Mouse (Mus musculus) myocyte (in vitro differentiated cells): ENCODE results near the gene Btbd16. TPM values are rescaled to one million over a fixed set of nuclear protein-coding genes. Genes with fewer than 3 reads are reported as not detected.

Experiments
- H3K27me3 ChIP-seq: one replicate; pipeline ENCODE4 v1.6.1; 2011; ENCODE audit not compliant: control insufficient read depth, insufficient read depth, insufficient read length
- H3K36me3 ChIP-seq: one replicate; pipeline ENCODE4 v1.6.1; 2011; ENCODE audit not compliant: control insufficient read depth, insufficient read depth
- H3K4me2 ChIP-seq: one replicate; pipeline ENCODE4 v1.6.1; 2011; ENCODE audit warnings: low read depth, control low read depth
- H3K4me3 ChIP-seq: one replicate; pipeline ENCODE4 v1.5.1; 2011; ENCODE audit warnings: mild to moderate bottlenecking, control low read depth, moderate library complexity
- H3K79me2 ChIP-seq: one replicate; pipeline ENCODE4 v1.6.1; 2011; ENCODE audit not compliant: control insufficient read depth, insufficient read depth
- H3ac ChIP-seq: one replicate; pipeline ENCODE4 v1.6.1; 2011; ENCODE audit not compliant: control insufficient read depth, insufficient read length
- CEBPB ChIP-seq: IDR thresholded peaks from 2 replicates; pipeline ENCODE4 v1.6.1; 2011; ENCODE audit warnings: mild to moderate bottlenecking, moderate library complexity; ENCODE audit not compliant: poor library complexity, insufficient read depth, severe bottlenecking
- E2F4 ChIP-seq: IDR thresholded peaks from one replicate; pipeline ENCODE4 v1.6.1; 2011; ENCODE audit warnings: mild to moderate bottlenecking, control low read depth, moderate library complexity; ENCODE audit not compliant: insufficient read depth
- MAX ChIP-seq: IDR thresholded peaks from one replicate; pipeline ENCODE4 v1.6.1; 2011; ENCODE audit warnings: low read depth, mild to moderate bottlenecking, control low read depth
- MYOD1 ChIP-seq, 3 experiments: IDR thresholded peaks; one replicate each; pipeline ENCODE4 v1.6.1; 2011; ENCODE audit warnings: control low read depth in 2 of 3, low read depth in 2 of 3, mild to moderate bottlenecking in 2 of 3, moderate library complexity in 1 of 3; ENCODE audit not compliant: insufficient read length in 2 of 3, control insufficient read depth in 1 of 3
- MYOG ChIP-seq, 3 experiments: IDR thresholded peaks; one replicate each; pipeline ENCODE4 v1.6.1; 2011; ENCODE audit warnings: control low read depth in 2 of 3, low read depth in 2 of 3, mild to moderate bottlenecking in 2 of 3; ENCODE audit not compliant: insufficient read length in 2 of 3, control insufficient read depth in 1 of 3, insufficient read depth in 1 of 3
- POLR2A ChIP-seq: IDR thresholded peaks from one replicate; pipeline ENCODE4 v1.6.1; 2011; ENCODE audit warnings: low read depth, mild to moderate bottlenecking, control low read depth, moderate library complexity; ENCODE audit not compliant: insufficient read length
- POLR2AphosphoS2 ChIP-seq: IDR thresholded peaks from one replicate; pipeline ENCODE4 v1.6.1; 2011; ENCODE audit warnings: low read depth, control low read depth; ENCODE audit not compliant: insufficient read length
- REST ChIP-seq: IDR thresholded peaks from one replicate; pipeline ENCODE4 v1.6.1; 2011; ENCODE audit warnings: mild to moderate bottlenecking, control low read depth, moderate library complexity; ENCODE audit not compliant: insufficient read depth, insufficient read length
- SRF ChIP-seq: IDR thresholded peaks from one replicate; pipeline ENCODE4 v1.6.1; 2011; ENCODE audit warnings: low read depth; ENCODE audit not compliant: control insufficient read depth, insufficient read length
- TCF12 ChIP-seq: IDR thresholded peaks from one replicate; pipeline ENCODE4 v1.6.1; 2011; ENCODE audit warnings: mild to moderate bottlenecking, control low read depth; ENCODE audit not compliant: poor library complexity, insufficient read depth, severe bottlenecking
- TCF3 ChIP-seq: IDR thresholded peaks from one replicate; pipeline ENCODE4 v1.6.1; 2011; ENCODE audit warnings: low read depth, control low read depth; ENCODE audit not compliant: insufficient read length
- USF1 ChIP-seq: IDR thresholded peaks from one replicate; pipeline ENCODE4 v1.6.1; 2011; ENCODE audit warnings: low read depth, mild to moderate bottlenecking, control low read depth, moderate library complexity
- polyA plus RNA-seq: library from polyadenylated mRNA; unstranded; fragments of >200 nt; fragmentation: generic; extraction: Trizol; gene quantifications from one replicate; pipeline ENCODE4 v1.2.1, GENCODE M21; 2012; ENCODE audit warnings: missing spikeins

Gene Btbd16
- polyA plus RNA-seq, 1 experiment: not detected

- Histone ChIP-seq H3K36me3 (no peaks in the 10 kb centered on the region), H3K27me3 (no peaks in the 10 kb centered on the region), H3K79me2 (no peaks in the 10 kb centered on the region), H3K4me3 (no peak overlapping the region), H3K4me2 (no peak overlapping the region), H3ac (no peak overlapping the region)
- TF ChIP-seq TCF3: no peak
- TF ChIP-seq SRF: no peak
- TF ChIP-seq MYOD1 (IDR thresholded peaks at IDR 0.05; ENCODE audit: control insufficient read depth in 1 of 3, insufficient read length in 2 of 3, low read depth in 2 of 3): no peak
- TF ChIP-seq REST: no peak
- no peak for TF ChIP-seq POLR2A
- no peak for TF ChIP-seq E2F4
- TF ChIP-seq USF1: no peak
- no peak for TF ChIP-seq MYOG (IDR thresholded peaks at IDR 0.05; ENCODE audit: control insufficient read depth in 1 of 3, insufficient read depth in 1 of 3, insufficient read length in 2 of 3, low read depth in 2 of 3)
- no peak for TF ChIP-seq MAX
- TF ChIP-seq POLR2AphosphoS2: no peak
- TF ChIP-seq TCF12: no peak
- no peak for TF ChIP-seq CEBPB
Observed at GRCm38 (mm10) chr7:130782501-130783050, 8.7 kb downstream of the Btbd16 start.

- Histone ChIP-seq H3K36me3 (no peaks in the 10 kb centered on the region), H3K4me3 (no peak overlapping the region), H3K27me3 (no peaks in the 10 kb centered on the region), H3K79me2 (no peaks in the 10 kb centered on the region), H3ac (no peak overlapping the region), H3K4me2 (no peak overlapping the region)
- TF ChIP-seq POLR2AphosphoS2 (no peak), MYOG (IDR thresholded peaks at IDR 0.05; ENCODE audit: control insufficient read depth in 1 of 3, insufficient read depth in 1 of 3, insufficient read length in 2 of 3, low read depth in 2 of 3) (no peak), MYOD1 (IDR thresholded peaks at IDR 0.05; ENCODE audit: control insufficient read depth in 1 of 3, insufficient read length in 2 of 3, low read depth in 2 of 3) (no peak), POLR2A (no peak), MAX (no peak), USF1 (no peak)
Observed at GRCm38 (mm10) chr7:130785923-130786575, 12.2 kb downstream of the Btbd16 start.

- no peaks in the 10 kb centered on the region for H3K79me2 ChIP-seq
- no peaks in the 10 kb centered on the region for H3K27me3 ChIP-seq
- no peak overlapping the region for H3K4me2 ChIP-seq
- H3K36me3 ChIP-seq: no peaks in the 10 kb centered on the region
- no peak overlapping the region for H3K4me3 ChIP-seq
- TF ChIP-seq TCF12 (no peak), POLR2A (no peak), SRF (no peak), MYOD1 (IDR thresholded peaks at IDR 0.05; ENCODE audit: control insufficient read depth in 1 of 3, insufficient read length in 2 of 3, low read depth in 2 of 3) (no peak), E2F4 (no peak), CEBPB (no peak), REST (no peak), POLR2AphosphoS2 (no peak), MAX (no peak), MYOG (IDR thresholded peaks at IDR 0.05; ENCODE audit: control insufficient read depth in 1 of 3, insufficient read depth in 1 of 3, insufficient read length in 2 of 3, low read depth in 2 of 3) (no peak), USF1 (no peak), TCF3 (no peak)
- H3ac ChIP-seq: no peak overlapping the region
Observed at GRCm38 (mm10) chr7:130786708-130787107, 12.8 kb downstream of the Btbd16 start.

GRCm38 (mm10) chr7:130787537-130787936 lies 13.7 kb downstream of the Btbd16 start:
- H3K4me2 ChIP-seq: no peak overlapping the region
- H3K4me3 ChIP-seq: no peak overlapping the region
- TF ChIP-seq MYOD1 (IDR thresholded peaks at IDR 0.05; ENCODE audit: control insufficient read depth in 1 of 3, insufficient read length in 2 of 3, low read depth in 2 of 3): no peak
- TF ChIP-seq TCF12: no peak
- TF ChIP-seq TCF3: no peak
- no peak for TF ChIP-seq REST
- TF ChIP-seq POLR2A: no peak
- TF ChIP-seq SRF: no peak
- no peak for TF ChIP-seq MYOG (IDR thresholded peaks at IDR 0.05; ENCODE audit: control insufficient read depth in 1 of 3, insufficient read depth in 1 of 3, insufficient read length in 2 of 3, low read depth in 2 of 3)
- TF ChIP-seq POLR2AphosphoS2: no peak
- H3K36me3 ChIP-seq: no peaks in the 10 kb centered on the region
- no peaks in the 10 kb centered on the region for H3K27me3 ChIP-seq
- H3ac ChIP-seq: no peak overlapping the region
- H3K79me2 ChIP-seq: no peaks in the 10 kb centered on the region

- no peak for TF ChIP-seq E2F4
- Histone ChIP-seq H3ac (no peak overlapping the region), H3K4me3 (no peak overlapping the region), H3K79me2 (no peaks in the 10 kb centered on the region), H3K36me3 (no peaks in the 10 kb centered on the region), H3K4me2 (no peak overlapping the region), H3K27me3 (no peaks in the 10 kb centered on the region)
Observed at GRCm38 (mm10) chr7:130788950-130789349, 15.1 kb downstream of the Btbd16 start.
